Mouse (Mus musculus): ENCODE measurements around the gene Bcat2. TPM values are rescaled to one million over a fixed set of nuclear protein-coding genes. Genes with fewer than 3 reads are reported as not detected.
A peak's percentile ranks its signal among the peaks of the same experiment; 100 is the strongest.

Bcat2 gene
- polyA plus RNA-seq, 1 experiment from 2014 or later, result 50.4 TPM

- ATAC-seq (ENCODE audit: insufficient number of reproducible peaks, insufficient read depth, low FRiP score, low TSS enrichment, low read depth), result no peak
- Histone ChIP-seq H3K27me3 (no peaks in the 10 kb centered on the region), H3K4me1 (replicated peaks) (peaks cover 18% of the 10 kb centered on the region), H3K27ac (no peak overlapping the region), H3K9me3 (no peaks in the 10 kb centered on the region), H3K9ac (replicated peaks) (no peak overlapping the region), H3K4me2 (no peak overlapping the region), H3K36me3 (no peaks in the 10 kb centered on the region), H3K4me3 (replicated peaks) (no peak overlapping the region)
- WGBS, result 90% methylated on average over 9 of the region's 9 CpGs
Observed at GRCm38 (mm10) chr7:45565446-45565845, 4.5 kb upstream of the Bcat2 start.

- Histone ChIP-seq H3K4me3 (replicated peaks) (peak overlapping the region; percentile 42; the same call in 1 of the 2 replicates), H3K27me3 (no peaks in the 10 kb centered on the region), H3K4me1 (replicated peaks) (peaks cover 25% of the 10 kb centered on the region), H3K9me3 (no peaks in the 10 kb centered on the region), H3K4me2 (peak overlapping the region; percentile 63), H3K36me3 (no peaks in the 10 kb centered on the region), H3K9ac (replicated peaks) (no peak overlapping the region; the same call in 1 of the 2 replicates), H3K27ac (peak overlapping the region; percentile 88)
- ATAC-seq (ENCODE audit: insufficient number of reproducible peaks, insufficient read depth, low FRiP score, low TSS enrichment, low read depth), result no peak
- 66% methylated on average over 8 of the region's 8 CpGs for WGBS
Observed at GRCm38 (mm10) chr7:45567112-45567779, 2.7 kb upstream of the Bcat2 start.

- Histone ChIP-seq H3K36me3 (no peaks in the 10 kb centered on the region), H3K27ac (peak overlapping the region; percentile 88), H3K9me3 (no peaks in the 10 kb centered on the region), H3K27me3 (no peaks in the 10 kb centered on the region), H3K4me1 (replicated peaks) (peaks cover 25% of the 10 kb centered on the region), H3K4me2 (peak overlapping the region; percentile 63), H3K4me3 (replicated peaks) (peak overlapping the region; percentile 42), H3K9ac (replicated peaks) (peak overlapping the region; percentile 35)
- 2% methylated on average over 24 of the region's 24 CpGs for WGBS
- peak; percentile 97 for ATAC-seq (ENCODE audit: insufficient number of reproducible peaks, insufficient read depth, low FRiP score, low TSS enrichment, low read depth)
Observed at GRCm38 (mm10) chr7:45567780-45568516, 2.0 kb upstream of the Bcat2 start.

- WGBS, result 82% methylated on average over 10 of the region's 10 CpGs
Observed at GRCm38 (mm10) chr7:45568601-45569473, 1.1 kb upstream of the Bcat2 start.

GRCm38 (mm10) chr7:45571966-45572365 lies 2.0 kb downstream of the Bcat2 start:
- peaks cover 25% of the 10 kb centered on the region for H3K4me1 ChIP-seq (replicated peaks)

More at GRCm38 (mm10) chr7:45568601-45569473, 1.1 kb upstream of the Bcat2 start:
- no peaks in the 10 kb centered on the region for H3K27me3 ChIP-seq
- H3K4me3 ChIP-seq (replicated peaks), result peak overlapping the region; percentile 42
- ATAC-seq (ENCODE audit: insufficient number of reproducible peaks, insufficient read depth, low FRiP score, low TSS enrichment, low read depth), result no peak; the same call in 1 of the 2 replicates
- H3K27ac ChIP-seq, result peak overlapping the region; percentile 88
- H3K9ac ChIP-seq (replicated peaks), result no peak overlapping the region
- peaks cover 25% of the 10 kb centered on the region for H3K4me1 ChIP-seq (replicated peaks)
- peak overlapping the region; percentile 63 for H3K4me2 ChIP-seq
- H3K9me3 ChIP-seq, result no peaks in the 10 kb centered on the region
- no peaks in the 10 kb centered on the region for H3K36me3 ChIP-seq

GRCm38 (mm10) chr7:45573954-45574353 lies 4.0 kb downstream of the Bcat2 start:
- H3K36me3 ChIP-seq, result peaks cover 34% of the 10 kb centered on the region
- H3K4me2 ChIP-seq, result no peak overlapping the region
- WGBS, result 78% methylated on average over 8 of the region's 8 CpGs
- no peak overlapping the region for H3K4me3 ChIP-seq (replicated peaks)
- H3K9ac ChIP-seq (replicated peaks), result no peak overlapping the region
- no peak overlapping the region for H3K27ac ChIP-seq
- no peak for ATAC-seq (ENCODE audit: insufficient number of reproducible peaks, insufficient read depth, low FRiP score, low TSS enrichment, low read depth)
- H3K27me3 ChIP-seq, result no peaks in the 10 kb centered on the region
- H3K9me3 ChIP-seq, result no peaks in the 10 kb centered on the region
- peaks cover 16% of the 10 kb centered on the region for H3K4me1 ChIP-seq (replicated peaks)

More at GRCm38 (mm10) chr7:45571966-45572365, 2.0 kb downstream of the Bcat2 start:
- H3K9me3 ChIP-seq, result no peaks in the 10 kb centered on the region
- no peak for ATAC-seq (ENCODE audit: insufficient number of reproducible peaks, insufficient read depth, low FRiP score, low TSS enrichment, low read depth)
- H3K4me2 ChIP-seq, result 0 out of 2 replicates have a peak overlapping the region, but pooled peaks have one; percentile 71
- H3K36me3 ChIP-seq, result peaks cover 16% of the 10 kb centered on the region
- 64% methylated on average over 1 of the region's 1 CpGs for WGBS
- no peak overlapping the region for H3K27ac ChIP-seq
- H3K27me3 ChIP-seq, result no peaks in the 10 kb centered on the region
- H3K9ac ChIP-seq (replicated peaks), result no peak overlapping the region
- no peak overlapping the region for H3K4me3 ChIP-seq (replicated peaks)

- Histone ChIP-seq H3K9ac (replicated peaks) (no peak overlapping the region), H3K9me3 (no peaks in the 10 kb centered on the region), H3K27me3 (no peaks in the 10 kb centered on the region), H3K4me2 (no peak overlapping the region), H3K4me1 (replicated peaks) (peaks cover 16% of the 10 kb centered on the region), H3K36me3 (peaks cover 36% of the 10 kb centered on the region), H3K27ac (no peak overlapping the region), H3K4me3 (replicated peaks) (no peak overlapping the region)
- 85% methylated on average over 15 of the region's 15 CpGs for WGBS
- ATAC-seq (ENCODE audit: insufficient number of reproducible peaks, insufficient read depth, low FRiP score, low TSS enrichment, low read depth), result no peak
Observed at GRCm38 (mm10) chr7:45574472-45575379, 4.8 kb downstream of the Bcat2 start.

- no peak for ATAC-seq (ENCODE audit: insufficient number of reproducible peaks, insufficient read depth, low FRiP score, low TSS enrichment, low read depth)
- Histone ChIP-seq H3K27ac (no peak overlapping the region), H3K9me3 (no peaks in the 10 kb centered on the region), H3K4me1 (replicated peaks) (0 out of 2 replicates have a peak, but pooled peaks cover 3% of the 10 kb centered on the region), H3K27me3 (no peaks in the 10 kb centered on the region), H3K4me3 (replicated peaks) (no peak overlapping the region), H3K9ac (replicated peaks) (no peak overlapping the region), H3K4me2 (no peak overlapping the region), H3K36me3 (peaks cover 43% of the 10 kb centered on the region)
- WGBS, result 92% methylated on average over 6 of the region's 6 CpGs
Observed at GRCm38 (mm10) chr7:45585923-45586322, 16.0 kb downstream of the Bcat2 start.

- Histone ChIP-seq H3K4me2 (no peak overlapping the region), H3K27ac (no peak overlapping the region), H3K9me3 (no peaks in the 10 kb centered on the region), H3K27me3 (no peaks in the 10 kb centered on the region), H3K4me3 (replicated peaks) (no peak overlapping the region), H3K36me3 (peaks cover 36% of the 10 kb centered on the region), H3K9ac (replicated peaks) (no peak overlapping the region), H3K4me1 (replicated peaks) (0 out of 2 replicates have a peak, but pooled peaks cover 3% of the 10 kb centered on the region)
- no peak for ATAC-seq (ENCODE audit: insufficient number of reproducible peaks, insufficient read depth, low FRiP score, low TSS enrichment, low read depth)
- WGBS, result 92% methylated on average over 23 of the region's 23 CpGs
Observed at GRCm38 (mm10) chr7:45587631-45588592, 18.0 kb downstream of the Bcat2 start.

Data from limb, embryonic 12.5 days (tissue).